Mouse (Mus musculus): ENCODE data around the gene Srpk3.
"Not testable (repeated sequence)": the region's sequence is repeated elsewhere in the genome, so short reads cannot be mapped to it uniquely, and the experiment has no call there.

The Srpk3 gene

GRCm38 (mm10) chrX:73774168-73774760 lies at the start of gene Srpk3:
Gene Srpk3, plus strand, starts transcription at chrX:73774405.
- no peak for DNase-seq

GRCm38 (mm10) chrX:73730908-73731307 lies 43.3 kb upstream of the Srpk3 start:
- no peak for DNase-seq

DNA sequence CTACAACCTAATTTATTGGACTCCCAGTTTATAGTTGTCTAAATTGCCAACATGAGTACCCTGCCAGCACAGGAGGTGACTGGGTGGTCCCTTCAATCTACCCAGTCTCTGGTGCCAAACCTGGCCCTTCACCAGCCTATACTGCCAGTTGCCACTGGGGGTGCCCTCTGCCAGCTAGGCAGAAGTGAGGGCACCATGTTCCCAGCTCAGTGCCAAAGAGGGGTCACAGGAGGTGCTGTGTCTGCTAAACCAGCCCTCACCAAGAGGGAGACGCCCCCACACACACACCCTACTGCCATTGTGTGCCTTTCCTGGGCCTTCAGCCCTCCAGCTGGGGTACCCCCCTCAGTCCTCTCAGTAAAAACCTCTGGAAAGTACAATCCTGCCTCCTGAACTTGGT lies 36.0 kb upstream of the Srpk3 start:
- peak in 1 of 2 experiments; percentile 33 for DNase-seq

DNA sequence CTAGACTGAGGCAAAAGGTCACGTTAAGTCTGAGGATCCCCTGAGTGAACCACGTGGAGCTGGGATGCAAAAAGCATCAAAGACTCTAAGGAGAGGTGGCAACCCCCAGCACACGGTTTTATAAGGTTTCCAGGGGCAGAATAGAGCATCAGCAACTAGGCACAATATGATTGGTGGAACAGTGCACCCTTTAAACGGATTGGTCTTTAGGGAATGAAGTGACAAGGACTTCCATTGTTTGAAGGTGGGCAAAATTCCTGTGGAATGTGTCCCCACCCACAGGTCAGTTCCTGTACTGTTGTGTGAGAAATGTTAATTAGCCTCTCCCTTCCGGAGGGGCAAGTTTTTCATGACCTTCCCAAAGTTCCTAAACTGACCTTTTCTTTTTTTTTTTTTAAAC lies 35.1 kb upstream of the Srpk3 start:
- no peak for DNase-seq

DNA sequence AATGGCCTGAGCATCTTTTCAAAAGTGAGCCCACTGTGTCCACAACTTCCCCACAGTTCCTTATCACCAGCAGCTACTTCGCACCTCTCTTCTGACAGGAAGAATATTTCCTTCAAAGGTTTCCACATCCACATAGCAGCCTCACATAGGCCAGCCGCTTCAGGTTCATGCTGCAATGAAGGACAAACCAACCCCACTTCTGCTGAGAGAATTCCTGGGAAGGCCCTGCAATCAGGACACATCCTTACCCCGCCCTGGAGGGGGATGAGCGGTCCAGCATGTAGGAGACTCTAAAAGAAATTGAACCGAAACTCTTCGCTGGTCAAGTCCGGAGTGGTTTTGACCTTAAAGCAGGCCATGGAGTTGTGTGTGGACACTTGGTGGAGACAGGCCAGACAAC lies 34.4 kb upstream of the Srpk3 start:
- DNase-seq = not testable (repeated sequence)

GRCm38 (mm10) chrX:73744774-73745481 lies 29.3 kb upstream of the Srpk3 start:
- no peak for DNase-seq

DNA sequence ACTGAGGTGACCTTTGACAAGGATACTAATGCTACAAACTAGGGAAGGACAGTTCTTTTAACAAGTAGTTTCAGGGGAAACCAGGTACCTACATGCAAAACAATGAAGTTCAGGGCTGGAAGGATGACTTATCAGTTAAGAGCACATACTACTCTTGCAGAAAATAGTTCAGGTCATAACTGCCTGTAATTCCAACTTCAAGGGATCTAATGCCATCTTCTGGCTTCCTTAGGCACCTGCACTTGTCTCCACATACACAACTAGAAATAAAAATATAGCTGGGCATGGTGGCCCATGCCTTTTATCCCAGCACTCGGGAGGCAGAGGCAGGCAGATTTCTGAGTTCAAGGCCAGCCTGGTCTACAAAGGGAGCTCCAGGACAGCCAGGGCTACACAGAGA lies 25.2 kb upstream of the Srpk3 start:
- no peak for DNase-seq

- no peak for DNase-seq
Observed at GRCm38 (mm10) chrX:73756334-73757140, 17.7 kb upstream of the Srpk3 start, which contains the start of gene Plxnb3. Gene Plxnb3, plus strand, starts transcription at chrX:73757090.

- peak; percentile 60 to 72 for DNase-seq
Observed at GRCm38 (mm10) chrX:73758611-73759290, 15.5 kb upstream of the Srpk3 start.

- DNase-seq = peak in 1 of 2 experiments; percentile 56
Observed at GRCm38 (mm10) chrX:73765311-73765710, 8.9 kb upstream of the Srpk3 start.

DNA sequence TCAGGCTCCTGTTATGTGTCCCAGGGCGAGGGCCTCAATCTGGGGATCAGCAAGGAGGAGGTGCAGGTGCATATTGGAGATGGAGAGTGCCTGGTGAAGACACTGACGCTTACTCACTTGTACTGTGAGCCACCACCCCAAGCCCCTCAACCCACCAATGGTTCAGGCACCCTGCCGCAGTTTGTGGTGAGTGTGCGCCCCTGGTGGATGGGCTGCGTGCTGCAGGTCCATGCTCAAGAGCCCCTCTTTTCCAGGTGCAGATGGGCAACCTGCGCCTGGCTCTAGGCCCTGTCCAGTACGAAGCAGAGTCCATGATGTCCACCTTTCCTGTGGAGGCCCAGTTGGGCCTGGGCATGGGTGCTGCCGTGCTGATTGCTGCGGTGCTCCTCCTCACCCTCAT lies 6.9 kb upstream of the Srpk3 start:
- DNase-seq = peak in 1 of 2 experiments; percentile 37

DNA sequence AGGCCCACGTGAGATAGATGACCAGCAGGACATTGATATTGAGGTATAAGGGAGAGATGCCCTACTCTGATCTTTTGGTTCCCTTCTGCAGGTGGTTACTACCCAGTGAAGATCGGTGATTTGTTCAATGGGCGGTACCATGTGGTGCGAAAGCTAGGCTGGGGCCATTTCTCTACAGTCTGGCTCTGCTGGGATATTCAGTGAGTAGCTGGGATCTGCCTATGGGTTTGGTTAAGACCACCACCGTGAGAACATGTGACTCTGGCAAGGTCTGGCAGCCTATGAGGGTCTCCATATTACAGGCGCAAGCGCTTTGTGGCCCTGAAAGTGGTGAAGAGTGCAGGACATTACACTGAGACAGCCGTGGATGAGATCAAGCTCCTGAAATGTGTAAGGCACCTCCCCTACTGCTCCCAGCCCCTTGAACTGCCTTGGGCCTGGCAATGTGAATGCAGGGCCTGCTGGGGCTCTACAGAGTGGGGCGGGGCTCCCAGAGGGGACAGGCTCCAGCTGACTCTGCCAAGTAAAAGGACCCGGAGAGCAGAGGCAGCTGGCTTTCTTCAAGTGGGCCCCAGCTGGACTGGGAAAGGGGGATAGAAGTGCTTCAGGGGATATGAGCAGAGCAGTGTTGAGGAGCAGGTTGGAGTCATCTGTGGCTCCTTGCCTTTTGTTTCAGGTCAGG lies 738 bp downstream of the Srpk3 start:
- no peak for DNase-seq

GRCm38 (mm10) chrX:73782227-73782626 lies 8.0 kb downstream of the Srpk3 start:
- no peak for DNase-seq

DNA sequence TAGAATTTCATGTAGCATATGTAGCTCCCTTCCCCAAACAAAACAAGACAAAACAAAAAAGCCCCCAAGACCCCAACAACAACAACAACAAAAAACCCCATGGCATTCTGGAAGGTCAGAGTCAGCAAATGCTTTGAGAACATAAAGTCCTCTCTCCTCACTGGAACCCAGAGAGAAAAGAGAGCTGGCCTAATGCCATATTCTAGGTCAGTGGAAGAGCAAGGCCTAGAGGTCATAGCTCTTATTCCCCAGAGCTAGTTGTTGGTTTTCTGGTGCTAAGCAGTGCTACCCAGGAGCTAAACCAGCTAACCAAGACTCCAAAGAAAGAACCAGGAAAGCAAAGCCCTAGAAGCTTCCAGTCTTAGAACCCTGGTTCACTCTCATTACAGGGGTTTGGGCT lies 11.5 kb downstream of the Srpk3 start:
- no peak for DNase-seq

GRCm38 (mm10) chrX:73786364-73787224 lies 12.4 kb downstream of the Srpk3 start, which contains the start of the genes Idh3g and Ssr4:
Gene Idh3g, minus strand, starts transcription at chrX:73786897.
Gene Ssr4, plus strand, starts transcription at chrX:73787028.
- DNase-seq = peak; percentile 90 to 93

- DNase-seq = no peak
Observed at GRCm38 (mm10) chrX:73787225-73787558, 13.0 kb downstream of the Srpk3 start.

DNA sequence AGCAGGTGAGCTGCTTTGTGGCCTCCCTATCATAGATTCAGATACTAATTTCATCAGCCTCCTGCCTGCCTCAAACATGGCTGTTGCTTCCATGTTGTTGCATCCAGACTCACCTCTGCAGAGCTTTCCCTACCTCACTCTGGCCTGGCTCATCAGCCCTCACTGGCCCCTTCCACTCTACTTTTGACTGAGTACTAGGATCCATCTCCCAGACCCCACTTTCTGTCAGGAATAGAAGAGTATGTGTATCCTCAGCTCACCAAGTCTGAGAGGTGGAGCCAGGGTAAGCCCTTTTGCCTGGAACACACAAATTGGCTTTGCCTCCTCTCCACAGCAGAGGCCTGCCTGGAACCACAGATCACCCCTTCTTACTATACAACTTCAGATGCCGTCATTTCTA lies 14.3 kb downstream of the Srpk3 start:
- no peak for DNase-seq

- no peak for DNase-seq
Observed at GRCm38 (mm10) chrX:73793039-73793438, 18.8 kb downstream of the Srpk3 start.

- DNase-seq = no peak
Observed at GRCm38 (mm10) chrX:73793505-73793904, 19.3 kb downstream of the Srpk3 start.

DNA sequence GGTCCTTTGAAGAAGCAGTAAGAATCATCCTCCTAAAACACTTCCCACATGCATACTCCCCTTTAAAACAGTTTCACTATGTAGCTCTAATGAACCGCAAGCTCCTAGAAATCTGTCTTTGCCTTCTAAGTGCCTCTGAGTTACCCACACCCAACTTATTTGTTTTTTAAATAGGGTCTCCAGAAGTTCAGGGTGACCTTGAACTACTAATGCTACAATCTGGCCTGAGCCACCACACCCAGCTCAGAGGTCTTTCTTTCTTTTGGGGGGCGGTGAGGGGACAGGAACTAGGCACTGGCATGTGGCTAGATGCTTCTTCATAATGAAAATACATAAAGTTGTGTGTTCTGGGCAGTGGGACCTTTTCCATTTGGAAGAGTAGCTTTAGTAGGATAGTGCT lies 23.3 kb downstream of the Srpk3 start:
- DNase-seq = no peak

DNA sequence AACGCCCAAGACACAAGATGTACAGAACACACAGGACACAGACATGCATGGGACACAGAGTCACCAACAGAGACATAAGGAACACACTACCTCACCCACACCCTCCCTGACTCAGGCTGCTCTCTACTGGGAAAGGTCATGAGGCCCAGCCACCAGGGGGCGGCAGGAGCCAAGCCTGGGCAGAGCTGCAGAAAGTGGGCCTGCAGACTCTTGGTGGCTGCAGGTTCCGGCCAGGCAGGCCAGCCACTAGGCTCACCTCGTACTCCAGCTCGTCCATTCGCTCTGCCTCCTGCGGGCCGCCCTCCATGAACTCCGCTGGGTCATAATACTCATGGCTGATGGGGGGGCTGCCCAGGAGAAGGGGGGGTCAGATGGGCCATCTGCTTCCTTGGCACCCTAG lies 24.3 kb downstream of the Srpk3 start:
- peak; percentile 84 to 88 for DNase-seq

DNA sequence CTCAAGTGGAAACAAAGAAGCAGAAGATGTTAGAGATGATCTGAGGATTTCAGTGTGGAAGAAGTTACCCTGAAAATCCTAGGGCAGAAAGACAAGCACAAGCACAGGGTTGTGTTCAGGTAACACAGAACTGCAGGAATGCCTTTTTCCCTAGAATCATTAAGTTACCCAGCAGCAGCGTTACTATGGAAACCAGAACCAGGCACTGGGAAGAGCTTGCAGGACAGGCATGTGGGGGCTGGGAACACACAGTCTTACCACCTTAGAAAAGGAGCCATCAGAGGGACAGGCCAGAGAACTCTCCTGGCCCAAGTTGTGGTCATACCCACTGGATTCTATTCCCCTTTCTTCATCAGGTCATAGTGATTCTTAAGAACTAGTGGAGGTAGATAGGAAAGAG lies 31.6 kb downstream of the Srpk3 start:
- DNase-seq = no peak
